Mouse (Mus musculus): ENCODE data around the gene Nup62.

- no peak for TF ChIP-seq USF1 (IDR thresholded peaks at IDR 0.05; ENCODE audit: low read depth)
- TF ChIP-seq POLR2AphosphoS2 (IDR thresholded peaks at IDR 0.05; ENCODE audit: insufficient read length, low read depth), result no peak
- no peak for TF ChIP-seq POLR2A (IDR thresholded peaks at IDR 0.05; ENCODE audit: insufficient read length, low read depth)
- no peak for TF ChIP-seq CEBPB (IDR thresholded peaks at IDR 0.05; ENCODE audit: insufficient read depth, poor library complexity, severe bottlenecking)
- TF ChIP-seq MAX (IDR thresholded peaks at IDR 0.05; ENCODE audit: low read depth), result no peak
- peak in 2 of 3 experiments; percentile 17 to 47 for TF ChIP-seq MYOG (IDR thresholded peaks at IDR 0.05; ENCODE audit: control insufficient read depth in 1 of 3, insufficient read depth in 1 of 3, insufficient read length in 2 of 3, low read depth in 2 of 3)
- TF ChIP-seq MYOD1 (IDR thresholded peaks at IDR 0.05; ENCODE audit: control insufficient read depth in 1 of 3, insufficient read length in 2 of 3, low read depth in 2 of 3), result peak in 1 of 3 experiments; percentile 66
- TF ChIP-seq E2F4 (IDR thresholded peaks at IDR 0.05; ENCODE audit: insufficient read depth), result no peak
Measured at GRCm38 (mm10) chr7:44776849-44777498, 38.9 kb upstream of the Nup62 start.

Data from myocyte (in vitro differentiated cells).